Mouse (Mus musculus): ENCODE data around the gene Snupn.

Snupn gene

DNA sequence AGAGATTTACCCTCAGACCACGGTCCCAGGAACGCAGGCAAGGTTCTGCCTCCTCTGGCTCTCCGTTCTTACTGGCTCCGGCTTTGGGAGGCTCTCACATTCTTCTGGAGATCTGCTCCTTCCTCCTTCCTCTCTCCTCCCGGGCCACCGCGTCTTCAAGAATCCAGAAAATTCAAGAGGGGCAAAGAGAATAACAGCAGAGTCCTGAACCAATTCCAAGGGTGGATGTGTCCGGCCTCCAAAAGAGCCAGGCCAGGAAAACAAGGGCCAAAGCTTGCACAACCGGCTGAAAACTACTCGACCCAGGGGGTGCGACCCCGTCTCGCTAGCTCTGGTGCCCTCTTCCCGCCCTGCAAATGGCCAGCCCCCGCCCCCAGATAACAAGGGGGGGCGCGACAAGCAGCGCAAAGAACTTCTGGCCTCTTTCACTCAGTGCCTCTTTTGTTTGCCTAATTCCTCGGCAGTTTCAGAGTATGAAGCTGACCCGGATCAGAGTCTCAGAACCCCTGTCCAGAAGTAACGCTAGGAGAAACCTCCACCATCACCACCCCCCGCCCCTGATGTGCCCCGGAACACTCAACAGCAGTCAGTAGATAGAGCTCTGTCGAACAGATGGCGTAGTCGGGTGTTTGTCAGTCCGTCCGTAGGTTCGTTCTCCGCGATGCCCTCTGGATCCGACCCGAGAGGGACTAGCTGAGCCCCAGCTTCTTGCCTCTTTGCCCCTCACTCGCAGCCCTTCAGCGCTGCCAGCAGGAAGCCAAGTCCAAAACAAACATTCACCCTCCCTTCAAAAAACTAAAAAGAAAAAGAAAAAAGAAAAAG is 23.3 kb upstream of the Snupn start:
- in situ Hi-C loops (cut with MboI; ENCODE audit: unreplicated experiment in 2 of 2), result loop anchor here (5.0 to 25.0 kb wide), 3 partner anchors 205 to 585 kb away; partner anchors contain the start of genes Cox5a (in 1 of the 2), Man2c1 (in 1 of the 2), Ppcdc (in 1 of the 2) and Rpp25 (in 1 of the 2)

DNA sequence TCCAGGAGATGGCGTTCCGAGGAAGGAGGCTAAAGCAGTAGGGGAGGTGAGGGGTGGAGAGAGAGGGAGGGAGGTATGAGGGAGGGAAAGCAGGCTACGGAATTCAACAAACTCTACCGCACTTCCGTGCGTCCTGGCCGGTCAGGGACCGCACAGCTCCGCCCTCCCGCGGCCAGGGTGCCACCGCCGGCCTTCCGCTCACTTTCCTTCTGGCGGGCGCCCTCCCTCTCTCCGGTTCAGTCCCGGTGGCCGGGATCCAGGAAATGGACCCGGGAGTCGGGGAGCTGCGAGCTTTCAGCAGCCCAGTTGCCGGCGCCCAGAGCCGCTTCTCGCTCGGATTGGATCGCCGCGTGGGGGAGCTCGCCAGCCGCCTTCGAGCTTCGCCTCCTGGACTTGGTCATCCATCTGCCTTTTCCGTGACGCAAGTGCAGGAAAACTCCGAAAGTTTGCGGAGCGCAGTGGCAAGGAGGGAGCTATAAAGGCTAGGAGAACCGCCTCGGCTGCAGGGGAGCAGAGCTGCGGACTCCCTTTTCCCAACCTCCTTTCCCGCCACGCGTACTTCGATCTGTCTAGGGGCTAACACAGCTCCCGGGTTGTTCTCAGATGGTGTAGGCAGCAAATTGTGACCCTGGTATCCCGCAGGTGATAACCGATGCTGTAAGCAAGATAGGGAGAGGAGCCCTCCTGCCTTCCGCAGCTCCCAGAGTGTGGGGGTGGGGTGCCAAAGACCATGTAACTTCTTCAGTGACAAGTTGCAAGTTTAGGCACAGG is 22.5 kb upstream of the Snupn start, which contains the start of gene Snx33:
Snx33 (minus strand) TSS at position 331 of the 771 bp plus-strand sequence.
- in situ Hi-C loops (cut with MboI; ENCODE audit: unreplicated experiment in 2 of 2), result loop anchor here (5.0 to 25.0 kb wide), 3 partner anchors 204 to 584 kb away; partner anchors contain the start of genes Cox5a (in 1 of the 2), Man2c1 (in 1 of the 2), Ppcdc (in 1 of the 2) and Rpp25 (in 1 of the 2)

DNA sequence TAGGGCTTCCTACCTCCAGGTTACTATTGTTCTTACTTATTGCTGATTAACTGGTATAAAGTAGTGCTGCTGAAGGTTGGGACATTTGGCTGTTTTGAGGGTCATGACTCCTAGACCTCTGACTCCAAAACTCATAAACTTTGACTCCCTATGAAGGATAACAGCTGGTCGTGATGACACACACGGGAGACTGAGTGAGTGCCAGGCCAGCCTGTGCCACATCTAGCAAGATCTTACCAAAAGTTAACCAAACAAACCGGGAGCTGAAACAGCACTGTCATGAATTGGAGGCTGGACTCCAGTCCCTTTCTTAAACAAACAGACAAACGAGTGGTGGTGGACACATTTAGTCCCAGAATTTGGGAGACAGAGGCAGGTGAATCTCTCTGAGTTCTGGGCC is 21.2 kb upstream of the Snupn start:
- in situ Hi-C loops (cut with MboI; ENCODE audit: unreplicated experiment in 2 of 2), result loop anchor here (5.0 to 25.0 kb wide), 3 partner anchors 203 to 583 kb away; partner anchors contain the start of genes Cox5a (in 1 of the 2), Man2c1 (in 1 of the 2), Ppcdc (in 1 of the 2) and Rpp25 (in 1 of the 2)

- in situ Hi-C loops (cut with MboI; ENCODE audit: unreplicated experiment in 2 of 2), result loop anchor here in 1 of 2 experiments (25.0 kb wide), 1 partner anchor 582 kb away; the partner anchor contains the start of genes Cox5a and Rpp25
Measured at GRCm38 (mm10) chr9:56930556-56930955, 20.1 kb upstream of the Snupn start.

DNA sequence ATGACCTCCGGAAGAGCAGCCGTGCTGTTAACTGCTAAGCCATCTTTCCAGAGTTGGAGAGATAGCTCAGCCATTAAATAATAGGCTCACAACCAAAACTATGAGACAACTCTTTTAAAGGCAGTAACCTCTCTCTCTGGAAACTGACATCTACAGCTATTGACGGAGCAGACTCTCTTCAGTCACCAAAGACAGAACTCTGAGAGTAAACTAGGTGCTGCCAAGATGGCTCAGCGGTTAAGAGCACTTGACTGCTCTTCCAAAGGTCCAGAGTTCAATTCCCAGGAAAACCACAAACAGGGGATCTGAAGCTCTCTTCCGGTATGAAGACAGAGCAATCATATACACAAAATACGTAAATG is 13.8 kb upstream of the Snupn start:
- in situ Hi-C loops (cut with MboI; ENCODE audit: unreplicated experiment in 2 of 2), result loop anchor here in 1 of 2 experiments (5.0 to 25.0 kb wide), 2 partner anchors 195 to 575 kb away; partner anchors contain the start of genes Cox5a, Man2c1 and Rpp25

- in situ Hi-C loops (cut with MboI; ENCODE audit: unreplicated experiment in 2 of 2), result loop anchor here in 1 of 2 experiments (5.0 to 25.0 kb wide), 2 partner anchors 195 to 575 kb away; partner anchors contain the start of genes Cox5a, Man2c1 and Rpp25
Measured at GRCm38 (mm10) chr9:56937223-56938160, 13.2 kb upstream of the Snupn start, which contains the start of gene Imp3. TSS of gene Imp3 (plus strand) at chr9:56937475.

- in situ Hi-C loops (cut with MboI; ENCODE audit: unreplicated experiment in 2 of 2), result loop anchor here in 1 of 2 experiments (5.0 to 25.0 kb wide), 2 partner anchors 194 to 574 kb away; partner anchors contain the start of genes Cox5a, Man2c1 and Rpp25
Measured at GRCm38 (mm10) chr9:56938374-56938773, 12.3 kb upstream of the Snupn start.

GRCm38 (mm10) chr9:56947481-56947880 is 3.2 kb upstream of the Snupn start:
- in situ Hi-C loops (cut with MboI; ENCODE audit: unreplicated experiment in 2 of 2), result loop anchor here (10.0 to 25.0 kb wide), 3 partner anchors 107 to 565 kb away; partner anchors contain the start of genes Cox5a (in 1 of the 2) and Rpp25 (in 1 of the 2)

DNA sequence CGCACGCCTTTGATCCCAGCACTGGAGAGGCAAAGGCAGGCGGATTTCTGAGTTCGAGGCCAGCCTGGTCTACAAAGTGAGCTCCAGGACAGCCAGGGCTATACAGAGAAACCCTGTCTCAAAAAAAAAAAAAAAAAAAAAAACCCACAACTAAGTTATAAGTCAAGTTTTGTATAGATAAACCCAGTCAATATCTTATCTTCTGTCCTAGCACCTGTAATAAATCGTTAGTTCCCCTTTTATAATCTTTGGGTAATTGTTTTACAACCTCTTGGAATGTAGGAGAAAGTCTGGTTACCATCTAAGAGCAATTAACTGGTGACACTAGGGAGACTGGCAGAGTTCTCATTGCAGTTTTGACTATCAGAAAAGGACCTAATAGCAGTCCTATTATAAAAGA is 2.0 kb upstream of the Snupn start:
- in situ Hi-C loops (cut with MboI; ENCODE audit: unreplicated experiment in 2 of 2), result loop anchor here (10.0 to 25.0 kb wide), 3 partner anchors 106 to 564 kb away; partner anchors contain the start of genes Cox5a (in 1 of the 2) and Rpp25 (in 1 of the 2)

GRCm38 (mm10) chr9:56949767-56950166 is 911 bp upstream of the Snupn start:
- in situ Hi-C loops (cut with MboI; ENCODE audit: unreplicated experiment in 2 of 2), result loop anchor here (10.0 to 25.0 kb wide), 3 partner anchors 105 to 563 kb away; partner anchors contain the start of genes Cox5a (in 1 of the 2) and Rpp25 (in 1 of the 2)

DNA sequence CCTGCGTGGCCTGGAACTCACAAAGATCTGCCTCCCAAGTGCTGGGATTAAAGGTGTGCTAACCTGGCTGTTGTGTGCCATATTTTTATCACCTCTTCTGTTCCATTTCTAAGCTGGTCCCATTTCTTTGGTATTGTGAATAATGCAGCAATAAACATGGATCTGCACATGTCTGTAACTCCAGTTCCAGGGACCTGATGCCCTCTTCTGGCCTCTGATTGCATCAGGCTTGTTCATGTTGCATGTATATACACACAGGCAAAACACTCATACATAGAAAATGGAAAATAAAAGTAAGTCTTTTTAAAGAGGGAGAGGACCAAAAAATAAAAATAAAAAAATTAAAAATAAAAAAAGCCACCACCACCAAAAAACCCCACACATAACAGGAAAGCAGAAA is 2.9 kb downstream of the Snupn start:
- in situ Hi-C loops (cut with MboI; ENCODE audit: unreplicated experiment in 2 of 2), result no loop called here

DNA sequence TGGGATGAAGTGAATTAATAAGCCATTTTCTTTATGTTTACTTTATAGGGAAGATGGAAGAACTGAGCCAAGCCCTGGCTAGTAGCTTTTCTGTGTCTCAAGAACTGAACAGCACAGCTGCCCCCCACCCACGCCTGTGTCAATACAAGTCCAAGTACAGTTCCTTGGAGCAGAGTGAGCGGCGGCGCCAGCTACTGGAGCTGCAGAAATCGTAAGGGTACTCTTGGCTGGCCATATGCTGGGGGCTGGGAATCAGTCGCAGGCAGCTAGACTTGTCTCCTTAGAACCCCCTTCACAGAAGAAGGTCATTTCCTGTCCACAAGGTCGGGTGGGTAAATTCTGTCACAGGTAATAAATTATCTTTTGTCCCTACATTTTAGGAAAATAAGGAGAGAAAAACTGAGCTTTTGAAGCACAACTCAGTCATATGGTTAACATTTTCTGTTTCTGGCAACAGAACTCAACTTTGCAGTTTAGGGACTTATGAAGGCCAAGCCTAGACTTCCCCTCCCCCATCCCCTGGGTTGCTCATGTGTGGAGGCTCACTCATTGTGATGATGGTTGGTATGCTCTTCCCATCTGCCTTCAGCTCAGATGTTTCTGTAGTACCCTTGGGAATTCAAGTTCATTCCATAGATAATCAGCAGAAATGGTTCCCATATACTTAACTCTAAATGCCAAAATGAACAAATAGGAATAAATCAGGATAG is 6.4 kb downstream of the Snupn start:
- in situ Hi-C loops (cut with MboI; ENCODE audit: unreplicated experiment in 2 of 2), result no loop called here

GRCm38 (mm10) chr9:56958689-56959088 is 8.0 kb downstream of the Snupn start:
- in situ Hi-C loops (cut with MboI; ENCODE audit: unreplicated experiment in 2 of 2), result no loop called here

GRCm38 (mm10) chr9:56961591-56961990 is 10.9 kb downstream of the Snupn start:
- in situ Hi-C loops (cut with MboI; ENCODE audit: unreplicated experiment in 2 of 2), result no loop called here

GRCm38 (mm10) chr9:56970158-56970557 is 19.5 kb downstream of the Snupn start:
- in situ Hi-C loops (cut with MboI; ENCODE audit: unreplicated experiment in 2 of 2), result no loop called here

GRCm38 (mm10) chr9:56973960-56974524 is 23.4 kb downstream of the Snupn start:
- in situ Hi-C loops (cut with MboI; ENCODE audit: unreplicated experiment in 2 of 2), result no loop called here

DNA sequence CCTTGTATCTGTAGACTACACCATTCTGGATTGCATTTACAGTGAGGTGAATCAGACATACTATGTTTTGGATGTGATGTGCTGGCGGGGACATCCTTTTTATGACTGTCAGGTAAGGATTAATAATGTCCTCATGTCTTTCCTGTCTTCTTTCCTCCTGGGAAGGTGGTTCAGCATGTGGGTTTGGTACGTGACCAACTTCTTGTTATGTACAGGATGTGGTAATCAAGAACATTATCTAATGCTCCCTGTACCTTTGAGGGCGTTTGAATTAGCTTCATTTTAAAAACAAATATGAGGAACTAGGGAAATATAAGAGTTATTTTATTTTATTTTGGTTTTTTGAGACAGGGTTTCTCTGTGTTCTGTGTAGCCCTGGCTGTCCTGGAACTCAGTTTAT is 24.5 kb downstream of the Snupn start:
- in situ Hi-C loops (cut with MboI; ENCODE audit: unreplicated experiment in 2 of 2), result no loop called here

- in situ Hi-C loops (cut with MboI; ENCODE audit: unreplicated experiment in 2 of 2), result no loop called here
Measured at GRCm38 (mm10) chr9:56980186-56980585, 29.5 kb downstream of the Snupn start.
